Mouse (Mus musculus) heart, postnatal 10 days (tissue): ENCODE measurements around the gene Mmp19. TPM values are rescaled to one million over a fixed set of nuclear protein-coding genes. Genes with fewer than 3 reads are reported as not detected.

Experiments
- DNase-seq, 2 experiments: peaks; one replicate each; pipeline ENCODE4 v3.0.0; 2021
- intact Hi-C: fragments of 180-260 bp; cut with DNase I; formaldehyde crosslinking; loops from one replicate; pipeline ENCODE4 v1.15.1; 2025
- total RNA-seq, 2 experiments: library from RNA; stranded (reverse); gene quantifications; 2 replicates each; pipeline ENCODE4 v1.2.3; 2021

The Mmp19 gene
- total RNA-seq, 2 experiments from 2014 or later: 3.4 to 5.4 TPM

DNA sequence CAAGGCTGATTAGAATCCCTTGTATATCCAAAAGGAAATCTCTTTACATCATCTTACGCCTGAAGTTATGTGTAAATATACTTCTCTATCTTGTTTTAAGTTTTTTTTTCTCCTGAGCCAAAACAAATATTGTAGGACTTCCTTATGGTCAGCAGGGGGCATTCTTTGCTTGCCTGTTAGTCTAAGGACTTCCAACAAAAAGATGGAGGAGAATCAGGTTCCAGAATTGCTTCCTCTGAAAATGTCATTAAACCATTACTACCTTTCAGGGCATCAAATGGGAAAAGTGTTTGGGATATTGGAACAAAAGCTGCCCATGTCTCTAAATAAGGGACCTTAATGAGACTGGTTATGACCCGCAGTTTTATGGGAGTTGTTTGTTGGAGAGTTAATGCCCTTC lies 54.8 kb downstream of the Mmp19 start:
- intact Hi-C loops: loop anchor here (1.0 to 2.0 kb wide), 2 partner anchors 50 to 131 kb away; no protein-coding TSS in a partner anchor
- peak; percentile 22 to 36 for DNase-seq

DNA sequence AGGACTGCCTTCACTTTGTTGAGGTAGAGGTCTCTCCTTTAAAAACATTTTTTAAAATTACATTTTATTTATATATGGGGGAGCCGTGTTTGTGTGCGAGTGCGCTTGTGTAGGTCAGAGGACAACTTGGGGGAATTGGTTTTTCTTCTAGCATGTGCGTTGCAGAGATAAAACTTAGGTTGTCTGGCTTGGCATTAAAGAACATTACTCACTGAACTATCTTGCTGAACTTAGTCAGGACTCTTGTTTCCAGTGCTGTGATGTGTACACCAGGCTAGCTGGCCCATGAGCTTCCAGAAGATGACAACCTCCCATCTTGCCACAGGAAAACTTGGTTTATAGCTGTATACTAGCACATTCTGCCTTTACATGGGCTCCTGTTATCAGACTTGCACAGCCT lies 56.0 kb downstream of the Mmp19 start:
- no peak for DNase-seq
- intact Hi-C loops: no loop called here

DNA sequence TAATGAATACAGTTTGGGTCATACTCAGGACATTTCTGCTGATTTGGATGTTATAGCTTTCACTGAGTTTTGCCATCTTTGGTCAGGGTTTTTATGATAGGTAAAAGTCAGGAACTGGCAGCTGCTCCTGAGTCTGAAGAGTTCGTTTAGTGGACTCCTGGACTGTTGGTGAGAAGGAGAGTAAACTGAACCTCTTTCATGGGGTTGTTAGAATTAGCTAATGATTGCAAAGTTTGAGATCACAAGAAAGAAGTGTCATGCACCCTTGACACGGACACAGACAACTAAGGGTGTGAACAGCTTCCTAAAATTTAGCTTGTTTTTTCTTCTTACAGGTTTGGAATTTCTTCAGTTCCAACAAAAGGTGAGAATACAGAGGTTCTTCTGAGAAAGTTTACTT lies 57.7 kb downstream of the Mmp19 start:
- no peak for DNase-seq
- intact Hi-C loops: no loop called here

DNA sequence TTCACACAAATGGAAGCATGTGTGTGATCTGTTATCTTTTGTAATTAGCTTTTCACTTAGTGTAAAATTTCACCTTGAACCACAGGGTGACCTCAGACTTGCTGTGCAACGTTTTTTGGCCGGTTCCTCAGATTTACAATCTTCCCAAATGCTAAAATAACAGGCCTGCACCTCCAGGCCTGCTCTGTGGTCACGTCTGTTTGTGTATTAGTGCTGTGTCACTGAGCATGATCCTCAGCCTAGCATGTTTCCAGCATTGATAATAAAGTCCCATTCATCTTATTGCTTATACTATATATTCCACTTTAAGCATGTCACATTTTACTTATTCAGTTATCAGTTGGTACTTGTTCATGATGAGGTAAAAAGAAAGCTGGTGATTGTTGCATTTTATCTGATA lies 59.6 kb downstream of the Mmp19 start:
- DNase-seq: no peak
- intact Hi-C loops: no loop called here

Other genes starting within 250 kb of the Mmp19 start
- gene Zc3h10, start 243.1 kb upstream of the Mmp19 start, total RNA-seq: 10 to 100 TPM in 1 of 2 experiments, 1 to 10 TPM in 1; 9.8 to 10.1 TPM
- 1,000 to 10,000 TPM; 2,064 to 2,152 TPM for gene Rpl41, start 241.6 kb upstream of the Mmp19 start, total RNA-seq
- gene Pa2g4, start 224.9 kb upstream of the Mmp19 start, total RNA-seq: 10 to 100 TPM; 60.0 to 64.4 TPM
- 1 to 10 TPM; 7.7 to 8.6 TPM for gene Erbb3, start 201.3 kb upstream of the Mmp19 start, total RNA-seq
- 100 to 1,000 TPM; 395 TPM for gene Rps26, start 164.2 kb upstream of the Mmp19 start, total RNA-seq
- gene Ikzf4, start 144.9 kb upstream of the Mmp19 start, total RNA-seq: 1 to 10 TPM; 1.8 to 2.0 TPM
- gene Suox, start 116.8 kb upstream of the Mmp19 start, total RNA-seq: 10 to 100 TPM; 14.4 to 16.3 TPM
- gene Rab5b, start 94.6 kb upstream of the Mmp19 start, total RNA-seq: 10 to 100 TPM; 74.3 to 78.1 TPM
- 1 to 10 TPM; 2.1 to 2.2 TPM for gene Pmel, start 86.7 kb upstream of the Mmp19 start, total RNA-seq
- gene Cdk2, start 85.9 kb upstream of the Mmp19 start, total RNA-seq: 10 to 100 TPM; 30.6 to 36.4 TPM
- gene Dgka, start 46.1 kb upstream of the Mmp19 start, total RNA-seq: 10 to 100 TPM; 10.3 to 11.9 TPM
- gene Pym1, start 43.0 kb upstream of the Mmp19 start, total RNA-seq: 10 to 100 TPM; 14.5 to 18.4 TPM
- 10 to 100 TPM; 49.1 to 52.0 TPM for gene Dnajc14, start 13.2 kb downstream of the Mmp19 start, total RNA-seq
- gene Tmem198b, start 13.5 kb downstream of the Mmp19 start, total RNA-seq: 10 to 100 TPM; 12.7 to 13.3 TPM
- gene Sarnp, start 26.4 kb downstream of the Mmp19 start, total RNA-seq: 10 to 100 TPM; 47.2 to 52.6 TPM
- 1 to 10 TPM; 6.5 to 9.8 TPM for gene Ormdl2, start 30.7 kb downstream of the Mmp19 start, total RNA-seq
- 1 to 10 TPM; 3.1 to 4.0 TPM for gene Gdf11, start 100.8 kb downstream of the Mmp19 start, total RNA-seq
- 100 to 1,000 TPM; 203 to 239 TPM for gene Cd63, start 110.1 kb downstream of the Mmp19 start, total RNA-seq
- gene Rdh5, start 132.0 kb downstream of the Mmp19 start, total RNA-seq: 1 to 10 TPM; 5.9 to 9.7 TPM
- gene Bloc1s1, start 133.1 kb downstream of the Mmp19 start, total RNA-seq: 100 to 1,000 TPM; 188 to 198 TPM
- gene Itga7, start 142.9 kb downstream of the Mmp19 start, total RNA-seq: 100 to 1,000 TPM; 125 to 136 TPM
- gene Mettl7b, start 170.1 kb downstream of the Mmp19 start, total RNA-seq: not detected
- gene Olfr9, start 198.5 kb downstream of the Mmp19 start, total RNA-seq: not detected
- gene Olfr763, start 219.9 kb downstream of the Mmp19 start, total RNA-seq: not detected
- not detected for gene Olfr764-ps1, start 249.0 kb downstream of the Mmp19 start, total RNA-seq